Mouse (Mus musculus): ENCODE data around the gene Itpkb.

- no peak for TF ChIP-seq ZNF384 (IDR thresholded peaks at IDR 0.05; ENCODE audit: low read depth, low read length)
- TF ChIP-seq CTCF (conservative IDR thresholded peaks at IDR 0.05 in 1 of 2, IDR thresholded peaks at IDR 0.05 in 1 of 2; ENCODE audit: low read depth in 2 of 2, low read length in 2 of 2) = no peak
- no peak for TF ChIP-seq POLR2A (IDR thresholded peaks at IDR 0.05; ENCODE audit: low read depth, low read length)
- no peak for TF ChIP-seq MAFK (IDR thresholded peaks at IDR 0.05; ENCODE audit: insufficient replicate concordance, low read length)
- no peak for TF ChIP-seq ZMIZ1 (IDR thresholded peaks at IDR 0.05; ENCODE audit: low read depth, low read length)
Observed at GRCm38 (mm10) chr1:180352258-180352657, 22.0 kb downstream of the Itpkb start.

Measured in CH12.LX (cell line).